Mouse (Mus musculus): ENCODE data around the gene Hic1.
A peak's percentile ranks its signal among the peaks of the same experiment; 100 is the strongest.

DNA sequence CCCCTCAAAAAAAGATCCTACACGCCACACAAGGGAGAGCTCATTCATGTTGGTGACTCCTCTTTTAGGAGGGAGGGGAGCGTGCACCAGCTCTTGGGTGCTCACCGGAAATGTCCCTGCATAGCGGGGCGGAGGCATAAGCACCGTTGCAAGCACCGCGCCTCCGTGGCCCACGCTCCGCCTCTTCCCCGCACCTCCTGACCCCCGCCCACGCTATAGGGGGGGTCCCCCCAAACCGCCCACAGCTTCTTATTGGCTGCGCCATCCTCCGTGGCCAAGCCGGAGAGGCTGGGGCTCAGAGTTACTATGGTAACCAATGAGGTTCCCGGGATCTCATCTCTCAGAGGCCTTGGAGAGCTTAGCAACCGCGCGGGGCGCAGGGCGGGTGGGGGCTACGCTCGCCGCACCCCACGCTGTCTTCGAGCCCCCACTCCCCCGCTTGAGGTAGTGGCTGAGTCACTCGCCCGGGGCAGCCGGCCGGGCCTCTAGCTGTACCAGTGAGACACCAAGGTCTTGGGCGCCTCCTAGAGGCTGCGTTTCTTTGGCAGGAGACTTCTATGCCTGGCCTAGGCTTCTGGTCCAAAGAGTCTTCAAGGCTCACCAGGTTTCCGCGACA, 925 bp upstream of the Hic1 start:
- TF ChIP-seq POLR2A (IDR thresholded peaks at IDR 0.05; ENCODE audit: low read depth, low read length): peak; percentile 61
- TF ChIP-seq CTCF (IDR thresholded peaks at IDR 0.05; ENCODE audit: borderline replicate concordance, insufficient read depth, low read length): peak; percentile 47
